Mouse (Mus musculus): ENCODE measurements at regions not wholly inside any gene's neighbourhood (a gene's known extent, or its start where the extent isn't known, plus 50 kb on each side); places are given as distances from the start of the nearest gene placed in this dataset.

- TF ChIP-seq CTCF (IDR thresholded peaks at IDR 0.05) (no peak), EP300 (IDR thresholded peaks at IDR 0.05) (no peak)
Measured at GRCm38 (mm10) chr15:10832331-10832730, 117.9 kb upstream of the Rai14 start.

Measured in lung, postnatal 0 days (tissue).